Mouse (Mus musculus): Measurements from ENCODE around the gene Smyd2.

The Smyd2 gene

DNA sequence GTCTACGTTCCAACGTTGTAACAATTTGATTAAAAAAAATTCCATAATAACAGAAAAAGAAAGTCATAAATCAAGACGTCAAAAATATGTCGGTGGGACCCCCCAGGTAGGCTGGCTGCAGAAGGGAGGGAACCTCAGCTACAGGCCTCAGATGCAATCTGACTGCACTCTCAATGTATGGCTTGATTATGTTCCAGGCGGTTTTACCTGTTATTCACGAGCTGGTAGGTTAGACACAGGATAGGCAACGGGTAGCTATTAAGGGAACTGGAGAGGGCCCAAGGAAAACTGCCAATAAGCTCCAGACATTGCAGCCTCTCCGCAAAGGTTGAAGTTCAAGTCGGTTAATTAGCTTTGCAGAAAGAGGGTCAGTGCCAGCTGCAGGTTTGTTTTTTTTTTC, 558 bp upstream of the Smyd2 start:
- in situ Hi-C loops (cut with MboI; ENCODE audit: low pct_unique_long_range_greater_than_20kb in 1 of 2, low sequenced_read_pairs in 2 of 2, unreplicated experiment in 1 of 2) = loop anchor here (5.0 to 10.0 kb wide), 2 partner anchors 35 to 228 kb away; no protein-coding TSS in a partner anchor

DNA sequence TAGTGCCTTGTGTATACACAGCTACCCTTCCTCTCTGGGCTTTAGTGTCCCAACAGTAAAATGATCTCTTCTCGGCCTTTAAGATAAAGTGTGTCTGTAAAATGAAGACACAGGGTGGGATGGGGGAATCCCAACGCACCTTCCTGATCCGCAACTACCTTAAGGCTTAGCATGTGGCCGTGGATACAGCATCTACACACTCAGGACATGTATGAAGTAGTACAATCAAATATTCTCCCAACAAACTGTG, 670 bp downstream of the Smyd2 start:
- in situ Hi-C loops (cut with MboI; ENCODE audit: low pct_unique_long_range_greater_than_20kb in 1 of 2, low sequenced_read_pairs in 2 of 2, unreplicated experiment in 1 of 2) = loop anchor here (5.0 to 10.0 kb wide), 2 partner anchors 34 to 227 kb away; no protein-coding TSS in a partner anchor

DNA sequence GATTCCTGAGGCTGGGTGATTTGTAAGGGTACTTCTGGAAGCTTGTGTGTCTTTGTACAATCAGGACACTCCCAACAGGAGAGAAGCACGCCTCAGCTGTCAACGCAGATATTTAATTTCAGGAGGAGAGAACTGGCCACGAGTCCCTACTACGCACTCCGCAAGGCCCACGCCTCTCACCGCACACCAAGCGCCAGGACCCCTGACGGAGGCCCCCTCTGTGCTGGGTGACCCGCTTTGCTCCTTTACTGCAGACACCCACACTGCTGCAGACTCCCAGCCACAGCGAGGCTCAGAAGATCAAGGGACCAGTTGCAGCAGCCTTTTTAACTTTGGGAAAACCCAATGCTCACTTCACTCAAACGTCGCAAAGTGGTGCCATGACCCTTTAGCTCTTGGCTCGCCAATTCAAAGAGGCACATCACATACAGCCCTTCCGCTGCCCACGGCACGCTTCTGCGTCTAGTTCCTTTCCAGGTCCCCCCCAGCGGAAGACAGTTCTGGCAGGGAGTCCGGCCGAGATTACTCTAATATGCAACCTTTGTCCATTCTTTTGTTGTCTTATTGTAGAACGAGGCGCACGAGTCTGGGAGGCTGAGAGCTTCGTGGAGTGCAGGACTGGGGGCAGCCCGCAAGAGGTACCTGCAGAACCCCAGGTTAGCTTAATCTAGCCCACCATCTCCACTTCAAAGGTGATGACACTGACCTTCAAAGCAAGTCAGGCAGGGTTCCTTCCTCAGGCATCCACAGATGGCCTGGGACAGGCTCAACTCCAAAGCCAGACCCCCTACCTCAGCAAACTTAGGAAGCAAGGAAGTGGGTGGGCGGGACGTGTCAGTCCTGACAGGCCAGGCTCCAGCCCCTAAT, 1.2 kb downstream of the Smyd2 start:
- in situ Hi-C loops (cut with MboI; ENCODE audit: low pct_unique_long_range_greater_than_20kb in 1 of 2, low sequenced_read_pairs in 2 of 2, unreplicated experiment in 1 of 2) = loop anchor here (5.0 to 10.0 kb wide), 2 partner anchors 34 to 226 kb away; no protein-coding TSS in a partner anchor

DNA sequence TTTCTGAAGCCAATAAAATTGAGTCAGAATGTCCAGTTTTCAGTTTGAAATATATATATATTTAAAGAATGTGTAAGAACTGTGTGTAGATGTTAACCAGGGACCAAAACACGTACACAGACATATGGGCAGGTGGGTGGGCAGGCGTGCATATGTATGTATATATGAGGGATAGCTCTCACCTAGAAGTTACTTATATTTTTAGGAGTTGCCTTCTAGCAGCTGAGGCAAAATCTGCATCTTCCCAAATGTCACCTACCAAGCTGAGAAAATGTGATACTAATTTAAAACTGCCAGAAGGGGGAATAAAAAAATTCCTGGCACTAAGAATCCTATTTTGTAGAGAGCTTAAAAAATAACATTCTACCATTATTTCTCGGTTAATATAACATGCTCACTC, 2.4 kb downstream of the Smyd2 start:
- in situ Hi-C loops (cut with MboI; ENCODE audit: low pct_unique_long_range_greater_than_20kb in 1 of 2, low sequenced_read_pairs in 2 of 2, unreplicated experiment in 1 of 2) = loop anchor here (5.0 to 10.0 kb wide), 2 partner anchors 32 to 225 kb away; no protein-coding TSS in a partner anchor

DNA sequence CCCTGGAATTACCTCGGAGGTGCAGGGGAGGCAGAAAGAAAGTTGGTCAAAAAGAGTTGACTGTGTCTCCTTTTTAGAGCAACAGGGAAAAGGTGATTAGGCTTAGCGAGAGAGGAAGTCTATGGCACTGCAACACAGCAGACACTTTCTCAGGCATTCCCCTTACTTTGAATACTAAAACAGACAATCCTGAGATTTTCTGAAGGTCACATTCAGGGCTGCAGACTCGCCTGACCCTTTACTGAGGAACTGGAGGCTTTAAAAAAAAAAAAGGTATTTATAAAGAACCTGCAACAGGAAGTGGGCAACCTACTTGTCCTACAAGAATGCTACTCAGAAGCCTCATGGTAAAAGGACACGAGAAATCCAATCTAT, 5.0 kb downstream of the Smyd2 start:
- in situ Hi-C loops (cut with MboI; ENCODE audit: low pct_unique_long_range_greater_than_20kb in 1 of 2, low sequenced_read_pairs in 2 of 2, unreplicated experiment in 1 of 2) = no loop called here

DNA sequence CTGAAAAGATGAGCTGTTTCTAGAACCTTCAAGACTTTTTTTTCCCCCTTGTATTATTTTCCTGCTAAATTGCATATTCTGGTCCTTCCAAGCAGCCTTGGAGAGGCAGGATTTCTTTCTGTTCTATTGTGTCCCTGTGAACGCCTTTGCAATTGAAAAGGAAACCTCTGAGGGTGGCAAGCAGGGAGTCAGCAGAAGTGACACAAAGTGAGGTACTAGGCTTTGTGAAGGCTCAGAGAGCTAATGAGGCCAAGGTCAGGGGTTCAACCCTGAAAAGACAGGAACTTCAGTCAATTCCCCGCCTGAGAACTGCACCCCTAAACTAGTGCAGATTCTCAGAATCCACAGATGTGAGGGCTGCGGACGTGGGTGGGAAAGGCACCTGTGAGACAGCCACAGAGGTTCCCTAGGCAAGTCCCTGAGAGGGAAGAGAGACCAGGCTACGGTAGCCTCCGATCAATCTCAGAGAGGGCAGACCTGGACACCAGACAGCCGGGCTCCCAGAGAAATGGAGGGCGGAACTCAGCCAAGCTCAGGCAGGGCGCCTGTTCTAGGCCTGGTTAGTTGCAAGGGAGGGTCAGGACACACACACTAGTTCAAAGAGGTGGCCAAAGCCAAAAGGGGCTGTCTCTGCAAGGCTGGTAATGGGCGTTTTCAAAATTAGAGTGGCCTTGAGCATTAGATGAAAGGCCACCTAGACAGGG, 5.6 kb downstream of the Smyd2 start:
- in situ Hi-C loops (cut with MboI; ENCODE audit: low pct_unique_long_range_greater_than_20kb in 1 of 2, low sequenced_read_pairs in 2 of 2, unreplicated experiment in 1 of 2) = no loop called here

DNA sequence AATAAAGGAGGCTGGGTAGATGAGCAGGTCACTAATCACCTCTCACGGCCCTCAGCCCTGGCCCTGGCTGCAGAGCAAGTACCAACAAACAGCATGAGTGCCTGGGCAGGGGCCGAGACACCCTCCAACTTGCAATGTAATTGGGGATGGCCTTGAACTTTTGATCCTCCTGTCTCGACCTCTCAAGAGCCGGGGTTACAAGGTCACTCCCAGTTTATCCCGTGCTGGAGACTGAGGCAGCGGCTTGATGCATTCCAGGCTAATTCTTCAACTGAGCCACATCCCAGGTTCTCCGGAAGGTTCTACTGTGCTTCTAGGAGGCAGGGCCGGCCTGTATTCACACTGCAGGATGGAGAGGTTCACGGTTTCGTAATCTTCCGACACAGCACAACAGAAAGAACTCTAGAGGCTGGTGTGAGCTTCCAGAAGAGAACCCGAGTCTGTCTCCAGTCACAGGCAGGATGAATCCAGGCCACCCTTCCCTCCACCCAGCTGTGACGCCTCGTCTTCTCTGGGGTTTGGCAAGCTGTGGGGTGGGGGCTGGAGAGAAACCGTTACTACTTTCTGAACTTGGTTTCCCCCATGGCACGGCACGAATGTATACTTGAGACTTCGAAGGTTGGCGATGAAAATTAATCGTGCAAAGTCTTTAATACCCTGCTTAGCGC, 8.9 kb downstream of the Smyd2 start:
- in situ Hi-C loops (cut with MboI; ENCODE audit: low pct_unique_long_range_greater_than_20kb in 1 of 2, low sequenced_read_pairs in 2 of 2, unreplicated experiment in 1 of 2) = no loop called here

DNA sequence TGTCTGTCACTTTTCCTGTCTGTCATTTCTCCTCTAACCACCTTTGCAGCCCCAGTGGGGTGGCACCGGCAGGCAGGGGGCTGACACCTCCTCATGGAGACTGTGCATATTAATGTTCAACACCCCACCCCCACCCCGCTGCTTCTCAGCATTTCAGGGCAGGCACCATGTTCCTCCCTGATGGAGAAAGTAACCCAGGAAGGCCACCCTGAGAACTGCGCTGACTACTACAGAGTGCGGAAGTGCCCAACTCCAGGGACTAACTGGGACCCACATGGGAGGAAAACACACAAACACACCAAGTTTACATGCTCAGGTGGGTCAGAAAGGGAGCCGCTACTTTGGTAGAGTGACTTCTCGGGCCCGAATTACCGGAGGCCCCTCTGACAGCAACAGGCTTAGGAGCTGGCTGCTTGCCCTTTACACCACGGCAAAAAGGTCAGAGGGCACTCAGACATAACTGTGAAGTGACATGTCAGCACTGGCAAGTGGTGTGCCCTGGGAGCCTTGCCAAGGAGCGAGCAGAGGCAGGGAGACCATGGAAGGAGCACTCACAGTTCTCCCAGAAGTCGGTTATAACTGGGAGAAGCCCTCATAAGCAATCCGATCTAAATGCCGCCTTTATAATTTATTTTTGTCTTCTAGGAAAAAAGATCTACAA, 11.3 kb downstream of the Smyd2 start:
- in situ Hi-C loops (cut with MboI; ENCODE audit: low pct_unique_long_range_greater_than_20kb in 1 of 2, low sequenced_read_pairs in 2 of 2, unreplicated experiment in 1 of 2) = no loop called here

DNA sequence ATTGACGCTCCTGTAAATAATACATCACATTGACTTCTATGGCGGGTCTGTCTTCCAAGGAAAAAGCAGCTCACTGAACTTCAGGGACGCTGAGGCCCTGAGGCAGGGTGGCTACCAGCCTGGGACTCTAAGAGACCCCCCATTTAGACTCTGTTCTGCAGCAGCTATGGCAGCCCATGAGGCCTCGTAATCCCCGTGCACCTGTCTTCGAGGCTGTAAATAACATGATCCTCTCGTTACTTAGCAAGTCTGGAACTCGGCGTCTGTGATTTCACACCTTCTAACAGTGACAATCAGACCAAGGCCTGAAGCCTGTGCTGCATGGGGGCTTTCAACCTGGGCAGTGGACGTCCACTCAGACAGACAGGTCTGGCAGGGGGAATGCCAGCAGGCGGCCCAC, 19.0 kb downstream of the Smyd2 start:
- in situ Hi-C loops (cut with MboI; ENCODE audit: low pct_unique_long_range_greater_than_20kb in 1 of 2, low sequenced_read_pairs in 2 of 2, unreplicated experiment in 1 of 2) = no loop called here

DNA sequence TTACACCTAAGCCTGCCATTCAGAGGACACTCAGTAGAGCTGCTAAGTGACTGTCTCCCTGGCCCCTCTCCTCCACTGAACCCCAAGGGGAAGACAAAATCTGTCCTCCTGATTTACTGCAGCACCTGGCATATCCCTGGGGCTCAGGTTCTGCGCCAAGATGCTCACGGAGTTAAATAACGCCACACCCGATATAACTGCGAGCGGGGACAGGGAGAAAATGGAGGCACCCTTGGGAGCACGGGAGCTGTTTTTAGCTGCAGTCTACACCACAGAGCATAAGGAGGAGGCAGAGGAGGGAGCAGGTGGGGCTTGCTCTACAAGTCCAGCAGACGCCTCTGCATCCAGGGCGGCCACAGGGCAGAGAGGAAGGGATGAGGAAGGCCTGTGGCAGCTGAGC, 19.8 kb downstream of the Smyd2 start:
- in situ Hi-C loops (cut with MboI; ENCODE audit: low pct_unique_long_range_greater_than_20kb in 1 of 2, low sequenced_read_pairs in 2 of 2, unreplicated experiment in 1 of 2) = no loop called here

DNA sequence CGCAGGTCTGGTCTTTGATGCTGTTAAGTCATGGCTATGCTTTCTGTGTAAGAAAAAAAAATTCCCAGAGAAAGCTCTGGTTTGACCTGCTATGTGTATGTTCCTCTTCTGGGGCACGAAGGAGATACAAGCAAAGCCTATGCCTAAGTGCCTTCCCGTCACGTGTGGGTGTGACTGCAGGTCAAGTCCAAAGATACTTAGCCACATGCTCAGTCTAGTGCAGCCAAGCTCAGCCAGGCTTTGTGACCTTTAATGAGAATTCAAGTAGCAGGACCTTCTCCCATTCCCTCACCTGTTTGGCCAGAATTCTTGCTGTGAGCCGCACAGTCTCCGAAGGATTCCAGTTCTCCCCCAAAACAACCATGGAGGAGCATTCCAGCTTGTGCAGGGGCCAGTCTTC, 22.6 kb downstream of the Smyd2 start:
- in situ Hi-C loops (cut with MboI; ENCODE audit: low pct_unique_long_range_greater_than_20kb in 1 of 2, low sequenced_read_pairs in 2 of 2, unreplicated experiment in 1 of 2) = no loop called here

DNA sequence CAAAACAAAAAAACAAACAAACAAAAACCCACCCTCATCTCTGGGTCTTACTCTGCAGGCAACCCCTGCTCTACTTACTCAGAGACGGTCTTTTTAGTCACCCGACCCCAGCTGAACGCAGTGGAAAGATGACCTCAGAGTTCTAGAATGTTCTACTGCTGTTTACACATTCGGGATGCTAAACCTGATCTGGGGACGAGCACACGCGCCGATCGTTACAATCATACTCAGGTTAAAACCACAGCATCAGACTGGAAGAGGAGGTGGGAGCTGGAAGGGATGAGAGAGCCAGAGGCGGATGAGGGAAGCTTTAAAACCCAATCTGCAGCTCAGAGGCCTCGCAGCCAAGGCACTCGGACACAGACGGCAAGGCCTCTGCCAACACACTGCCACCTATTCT, 23.5 kb downstream of the Smyd2 start:
- in situ Hi-C loops (cut with MboI; ENCODE audit: low pct_unique_long_range_greater_than_20kb in 1 of 2, low sequenced_read_pairs in 2 of 2, unreplicated experiment in 1 of 2) = no loop called here

DNA sequence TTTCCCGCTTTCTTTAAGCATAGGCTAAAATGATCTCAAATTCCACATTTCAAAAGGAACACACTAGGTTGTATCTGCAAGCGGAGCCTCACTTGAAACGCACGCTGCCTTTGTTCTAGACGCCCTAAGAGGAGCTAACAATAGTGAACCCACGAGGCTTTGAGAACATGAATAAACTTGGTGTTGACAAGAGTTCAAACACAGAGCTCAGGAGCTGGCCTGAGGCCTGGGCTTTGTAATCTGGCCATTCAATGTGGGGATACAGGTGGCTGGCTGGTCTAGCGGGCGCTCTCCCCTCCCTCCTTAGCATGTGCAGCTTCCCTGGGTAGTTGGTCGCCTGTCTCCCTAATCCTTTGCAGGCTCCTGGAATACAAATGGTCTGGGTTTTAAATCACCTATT, 24.3 kb downstream of the Smyd2 start:
- in situ Hi-C loops (cut with MboI; ENCODE audit: low pct_unique_long_range_greater_than_20kb in 1 of 2, low sequenced_read_pairs in 2 of 2, unreplicated experiment in 1 of 2) = no loop called here

DNA sequence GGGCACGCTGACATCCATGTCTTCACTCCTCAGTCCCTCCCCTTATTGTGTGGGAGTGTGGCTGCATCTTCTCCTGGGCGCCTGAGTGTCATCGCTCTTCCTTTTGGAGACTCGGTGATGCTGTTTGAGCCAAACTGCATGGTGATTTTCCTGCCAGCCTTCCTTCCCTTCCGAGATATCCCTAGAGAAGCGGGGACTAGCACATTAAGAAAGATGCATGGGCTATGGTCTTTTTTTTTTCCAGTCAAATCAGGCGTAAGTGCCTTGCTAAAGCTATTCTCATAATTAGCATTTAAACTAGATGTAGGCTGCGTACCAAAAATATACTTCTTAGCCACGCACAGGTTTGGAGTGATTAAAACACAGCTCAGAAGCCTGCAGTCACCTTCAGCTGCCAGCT, 28.0 kb downstream of the Smyd2 start:
- in situ Hi-C loops (cut with MboI; ENCODE audit: low pct_unique_long_range_greater_than_20kb in 1 of 2, low sequenced_read_pairs in 2 of 2, unreplicated experiment in 1 of 2) = no loop called here

DNA sequence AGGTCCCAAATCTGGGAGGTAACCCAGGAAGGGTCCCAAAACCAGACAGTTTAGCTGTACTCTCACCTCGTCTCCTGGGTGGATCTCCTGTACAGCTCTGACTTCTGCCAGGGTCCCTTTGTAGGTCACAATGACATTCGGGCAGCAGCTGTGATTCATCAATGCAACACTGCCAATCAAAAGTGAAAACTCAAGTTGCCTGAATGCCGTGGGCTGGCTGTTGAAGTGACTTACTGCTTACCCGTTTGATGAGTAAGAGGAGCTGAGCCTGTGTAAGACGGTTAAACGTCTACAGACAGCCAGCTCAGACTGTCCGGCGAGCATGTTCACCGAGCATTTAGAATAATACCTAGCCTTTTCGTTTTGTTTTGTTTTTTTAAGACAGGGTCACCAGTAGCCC, 33.4 kb downstream of the Smyd2 start:
- in situ Hi-C loops (cut with MboI; ENCODE audit: low pct_unique_long_range_greater_than_20kb in 1 of 2, low sequenced_read_pairs in 2 of 2, unreplicated experiment in 1 of 2) = loop anchor here (5.0 kb wide), 3 partner anchors 34 to 89 kb away; partner anchors contain the start of gene Smyd2 (in 2 of the 2)

DNA sequence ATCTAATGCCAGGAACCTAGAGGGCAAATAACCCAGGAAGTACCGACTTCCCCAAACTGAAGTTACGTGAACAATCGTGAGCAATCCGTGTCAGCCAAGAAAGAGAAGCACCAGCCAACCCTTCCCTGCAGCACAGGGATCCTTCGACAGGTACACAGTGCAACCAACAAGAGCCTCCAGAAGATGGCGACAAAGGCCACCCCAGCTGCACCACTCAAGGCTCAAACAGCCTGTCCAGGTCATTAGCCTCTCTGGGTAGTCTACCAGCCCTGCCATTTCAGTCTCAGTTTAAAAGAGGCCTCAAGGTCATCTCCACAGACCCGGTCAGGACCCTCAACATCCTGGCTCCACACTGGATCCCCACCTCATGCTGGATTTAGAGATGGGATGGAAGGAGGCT, 34.6 kb downstream of the Smyd2 start:
- in situ Hi-C loops (cut with MboI; ENCODE audit: low pct_unique_long_range_greater_than_20kb in 1 of 2, low sequenced_read_pairs in 2 of 2, unreplicated experiment in 1 of 2) = loop anchor here (5.0 kb wide), 3 partner anchors 35 to 90 kb away; partner anchors contain the start of gene Smyd2 (in 2 of the 2)

DNA sequence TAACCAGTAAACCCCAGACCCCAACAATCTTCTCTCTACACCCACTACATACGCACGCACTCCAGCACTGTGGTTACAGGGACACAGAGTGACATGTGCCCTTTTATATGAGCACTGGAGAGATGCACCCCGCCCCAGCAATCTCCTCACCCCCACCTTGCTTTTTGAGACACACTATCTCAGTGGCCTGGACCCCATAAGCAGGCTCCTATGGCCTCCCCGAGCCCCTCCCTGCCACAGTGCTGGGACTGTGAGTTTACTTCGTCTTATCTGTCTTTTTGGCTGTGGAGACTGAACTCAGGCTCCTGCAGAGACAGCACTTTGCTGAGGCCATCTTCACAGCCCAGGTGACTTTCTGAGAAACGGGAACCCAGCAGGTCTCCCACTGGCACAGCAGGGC, 36.2 kb downstream of the Smyd2 start:
- in situ Hi-C loops (cut with MboI; ENCODE audit: low pct_unique_long_range_greater_than_20kb in 1 of 2, low sequenced_read_pairs in 2 of 2, unreplicated experiment in 1 of 2) = loop anchor here (5.0 kb wide), 3 partner anchors 36 to 91 kb away; partner anchors contain the start of gene Smyd2 (in 2 of the 2)

DNA sequence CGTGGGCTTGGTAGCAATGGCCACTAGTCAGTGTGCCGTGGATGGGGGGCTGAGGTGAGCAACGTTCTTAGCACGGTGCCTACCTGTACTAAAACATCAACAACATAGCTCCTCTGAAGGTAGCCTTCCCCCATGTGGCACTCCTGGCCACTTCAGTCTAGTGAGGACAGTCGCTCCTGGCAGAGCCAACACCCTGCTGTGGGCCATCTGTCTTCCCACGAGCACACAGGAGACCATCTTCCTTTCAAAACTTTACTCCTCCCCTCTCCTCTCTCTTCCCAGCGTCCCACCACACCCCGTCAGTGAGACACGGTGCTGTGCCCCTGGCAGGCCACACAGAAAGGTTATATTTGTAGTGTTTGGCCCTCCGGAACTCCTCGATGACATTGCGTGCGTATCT, 37.2 kb downstream of the Smyd2 start:
- in situ Hi-C loops (cut with MboI; ENCODE audit: low pct_unique_long_range_greater_than_20kb in 1 of 2, low sequenced_read_pairs in 2 of 2, unreplicated experiment in 1 of 2) = loop anchor here (5.0 kb wide), 3 partner anchors 37 to 92 kb away; partner anchors contain the start of gene Smyd2 (in 2 of the 2)
